Mouse (Mus musculus) CD8-positive naive resting alpha-beta T cell, adult 2 months (primary cell): ENCODE results near the gene Capza2.
"Not testable (repeated sequence)": the region's sequence is repeated elsewhere in the genome, so short reads cannot be mapped to it uniquely, and the experiment has no call there.

ENCODE experiments used
- DNase-seq, 2 experiments: peaks; one replicate each; pipeline ENCODE4 v3.0.0; 2022; ENCODE audit warnings: low read depth in 2 of 2, low spot score in 2 of 2

The Capza2 gene

GRCm38 (mm10) chr6:17700936-17701612 lies 65.0 kb downstream of the Capza2 start:
- no peak for DNase-seq

DNA sequence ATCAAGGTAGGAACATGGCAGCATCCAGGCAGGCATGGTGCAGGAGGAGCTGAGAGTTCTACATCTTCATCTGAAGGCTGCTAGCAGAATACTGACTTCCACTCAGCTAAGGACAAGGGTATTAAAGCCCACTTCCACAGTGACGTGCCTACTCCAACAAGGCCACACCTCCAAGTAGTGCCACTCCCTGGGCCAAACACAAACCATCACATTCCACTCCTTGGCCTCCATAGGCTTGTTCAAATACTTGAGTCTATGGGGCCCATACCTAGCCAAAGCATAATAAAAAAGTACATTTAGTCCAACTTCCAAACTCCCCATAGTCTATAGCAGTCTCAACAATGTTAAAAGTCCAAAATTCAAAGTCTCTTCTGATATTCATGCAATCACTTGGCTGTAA lies 68.0 kb downstream of the Capza2 start:
- DNase-seq: not testable (repeated sequence)

DNA sequence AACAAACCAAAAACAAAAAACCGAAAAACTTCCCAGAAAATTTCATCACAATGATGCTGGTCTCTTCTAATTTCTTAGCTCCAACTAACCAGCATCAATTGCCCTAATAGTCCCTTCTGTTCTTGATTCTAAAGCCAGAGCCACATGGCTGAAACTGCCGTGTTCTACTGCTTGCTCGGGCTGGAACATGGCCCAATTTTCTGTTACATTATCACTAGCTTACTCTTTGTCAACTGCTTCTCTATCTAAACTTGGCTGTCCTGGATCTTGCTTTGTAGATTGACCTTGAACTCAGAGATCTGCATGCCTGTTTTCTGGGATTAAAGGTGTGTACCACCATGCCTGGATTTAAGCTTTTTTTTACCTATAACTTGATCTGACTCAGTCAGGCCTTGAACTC lies 69.9 kb downstream of the Capza2 start:
- no peak for DNase-seq
